Mouse (Mus musculus) liver, embryonic 13.5 days (tissue): ENCODE measurements around the gene Pxdn. TPM values are rescaled to one million over a fixed set of nuclear protein-coding genes. Genes with fewer than 3 reads are reported as not detected.

ENCODE experiments used
- ATAC-seq: fragments of 200-750 bp; cut with Nextera tagmentation; 2 replicates; pipeline ENCODE4 v1.8.0; 2017; ENCODE audit warnings: low read depth, mild to moderate bottlenecking, moderate number of reproducible peaks, moderate library complexity
- DNase-seq: peaks from one replicate; pipeline ENCODE4 v3.0.0; 2022
- H3K27ac ChIP-seq: fragments of 300-500 bp; sonication (generic); 2 replicates; pipeline ENCODE4 v1.5.1; 2015; ENCODE audit warnings: moderate library complexity, mild to moderate bottlenecking, inconsistent platforms
- H3K27me3 ChIP-seq: fragments of 300-500 bp; sonication (generic); 2 replicates; pipeline ENCODE4 v1.6.1; 2015; ENCODE audit warnings: mild to moderate bottlenecking, inconsistent platforms
- H3K36me3 ChIP-seq: fragments of 300-500 bp; sonication (generic); 2 replicates; pipeline ENCODE4 v1.6.1; 2015; ENCODE audit warnings: mild to moderate bottlenecking, inconsistent platforms
- H3K4me1 ChIP-seq: fragments of 300-500 bp; sonication (generic); replicated peaks from 2 replicates; pipeline ENCODE4 v1.6.1; 2015; ENCODE audit warnings: inconsistent platforms
- H3K4me2 ChIP-seq: fragments of 300-500 bp; sonication (generic); 2 replicates; pipeline ENCODE4 v1.6.1; 2015; ENCODE audit warnings: inconsistent platforms, mild to moderate bottlenecking, moderate library complexity
- H3K4me3 ChIP-seq: fragments of 300-500 bp; sonication (generic); replicated peaks from 2 replicates; pipeline ENCODE4 v1.5.1; 2015; ENCODE audit warnings: mild to moderate bottlenecking, inconsistent platforms
- H3K9ac ChIP-seq: fragments of 300-500 bp; sonication (generic); 2 replicates; pipeline ENCODE4 v1.6.1; 2015; ENCODE audit warnings: mild to moderate bottlenecking, inconsistent platforms
- H3K9me3 ChIP-seq: fragments of 300-500 bp; sonication (generic); replicated peaks from 2 replicates; pipeline ENCODE4 v1.6.1; 2016; ENCODE audit warnings: inconsistent platforms
- WGBS: fragments of 180-500 bp; shearing (Covaris S2); methylation state at CpG from one replicate; pipeline ENCODE4 v1.1.7; 2015; ENCODE audit not compliant: insufficient replicate concordance; 5-methylcytosine and 5-hydroxymethylcytosine counted together
- polyA plus RNA-seq: library from polyadenylated mRNA; unstranded; fragments of >200 nt; fragmentation: Nextera tagmentation; extraction: Ambion mirVana; gene quantifications from 2 replicates; pipeline ENCODE4 v1.2.1, GENCODE M21; 2015

Gene Pxdn
- polyA plus RNA-seq, 1 experiment from 2014 or later, result 4.8 TPM

GRCm38 (mm10) chr12:29953999-29954398 lies 16.6 kb downstream of the Pxdn start:
- ATAC-seq, result no peak
- Histone ChIP-seq H3K4me1 (peaks cover 6% of the 10 kb centered on the region; the same call in 1 of the 2 replicates), H3K4me2 (no peak overlapping the region), H3K9me3 (no peaks in the 10 kb centered on the region), H3K27ac (no peak overlapping the region), H3K36me3 (no peaks in the 10 kb centered on the region), H3K27me3 (no peaks in the 10 kb centered on the region), H3K9ac (no peak overlapping the region), H3K4me3 (no peak overlapping the region)
- WGBS, result 65% methylated on average over 11 of the region's 11 CpGs
- DNase-seq, result no peak

GRCm38 (mm10) chr12:29954464-29954863 lies 17.1 kb downstream of the Pxdn start:
- Histone ChIP-seq H3K9ac (no peak overlapping the region), H3K4me3 (no peak overlapping the region), H3K4me1 (peaks cover 6% of the 10 kb centered on the region; the same call in 1 of the 2 replicates), H3K36me3 (no peaks in the 10 kb centered on the region), H3K4me2 (no peak overlapping the region), H3K9me3 (no peaks in the 10 kb centered on the region), H3K27ac (no peak overlapping the region), H3K27me3 (no peaks in the 10 kb centered on the region)
- WGBS, result 68% methylated on average over 3 of the region's 3 CpGs
- DNase-seq (no peak), ATAC-seq (no peak)

- Histone ChIP-seq H3K36me3 (no peaks in the 10 kb centered on the region), H3K9ac (no peak overlapping the region), H3K4me3 (no peak overlapping the region), H3K27me3 (no peaks in the 10 kb centered on the region), H3K9me3 (no peaks in the 10 kb centered on the region), H3K27ac (no peak overlapping the region), H3K4me1 (no peaks in the 10 kb centered on the region; the same call in 1 of the 2 replicates), H3K4me2 (no peak overlapping the region)
- ATAC-seq (no peak), DNase-seq (no peak)
- WGBS, result 50% methylated on average over 12 of the region's 12 CpGs
These were observed 19.6 kb downstream of the Pxdn start for GRCm38 (mm10) chr12:29956969-29957368.

GRCm38 (mm10) chr12:29958637-29959036 lies 21.2 kb downstream of the Pxdn start:
- Histone ChIP-seq H3K9ac (no peak overlapping the region), H3K27me3 (no peaks in the 10 kb centered on the region), H3K27ac (no peak overlapping the region), H3K9me3 (no peaks in the 10 kb centered on the region), H3K4me2 (no peak overlapping the region), H3K4me3 (no peak overlapping the region), H3K4me1 (no peaks in the 10 kb centered on the region), H3K36me3 (no peaks in the 10 kb centered on the region)
- no peak for ATAC-seq
- DNase-seq, result no peak
- WGBS, result 63% methylated on average over 5 of the region's 5 CpGs

GRCm38 (mm10) chr12:29961041-29961440 lies 23.6 kb downstream of the Pxdn start:
- no peak overlapping the region for H3K4me3 ChIP-seq
- H3K4me1 ChIP-seq, result no peaks in the 10 kb centered on the region
- H3K27me3 ChIP-seq, result no peaks in the 10 kb centered on the region
- H3K27ac ChIP-seq, result no peak overlapping the region
- H3K9ac ChIP-seq, result no peak overlapping the region
- ATAC-seq (no peak), DNase-seq (no peak)
- no peaks in the 10 kb centered on the region for H3K36me3 ChIP-seq
- 61% methylated on average over 1 of the region's 1 CpGs for WGBS
- no peaks in the 10 kb centered on the region for H3K9me3 ChIP-seq
- H3K4me2 ChIP-seq, result no peak overlapping the region

- H3K4me1 ChIP-seq, result no peaks in the 10 kb centered on the region
- H3K9me3 ChIP-seq, result no peaks in the 10 kb centered on the region
- DNase-seq (no peak), ATAC-seq (no peak)
- no peaks in the 10 kb centered on the region for H3K27me3 ChIP-seq
- no peak overlapping the region for H3K4me2 ChIP-seq
- no peak overlapping the region for H3K27ac ChIP-seq
- H3K4me3 ChIP-seq, result no peak overlapping the region
- no peak overlapping the region for H3K9ac ChIP-seq
- 68% methylated on average over 6 of the region's 6 CpGs for WGBS
- H3K36me3 ChIP-seq, result no peaks in the 10 kb centered on the region
These were observed 27.6 kb downstream of the Pxdn start for GRCm38 (mm10) chr12:29965016-29965415.

- no peak for DNase-seq
- Histone ChIP-seq H3K9me3 (no peaks in the 10 kb centered on the region), H3K4me2 (no peak overlapping the region), H3K4me1 (no peaks in the 10 kb centered on the region), H3K9ac (no peak overlapping the region), H3K27me3 (no peaks in the 10 kb centered on the region), H3K27ac (no peak overlapping the region), H3K36me3 (no peaks in the 10 kb centered on the region), H3K4me3 (no peak overlapping the region)
- WGBS, result 70% methylated on average over 7 of the region's 7 CpGs
- no peak for ATAC-seq
These were observed 34.5 kb downstream of the Pxdn start for GRCm38 (mm10) chr12:29971795-29972464.

- Histone ChIP-seq H3K4me2 (no peak overlapping the region), H3K9me3 (no peaks in the 10 kb centered on the region), H3K4me1 (no peaks in the 10 kb centered on the region), H3K36me3 (no peaks in the 10 kb centered on the region), H3K4me3 (no peak overlapping the region), H3K27ac (no peak overlapping the region), H3K27me3 (no peaks in the 10 kb centered on the region), H3K9ac (no peak overlapping the region)
- 67% methylated on average over 6 of the region's 6 CpGs for WGBS
- DNase-seq (no peak), ATAC-seq (no peak)
These were observed 35.1 kb downstream of the Pxdn start for GRCm38 (mm10) chr12:29972533-29972932.

- no peaks in the 10 kb centered on the region for H3K36me3 ChIP-seq
These were observed 42.7 kb downstream of the Pxdn start for GRCm38 (mm10) chr12:29980076-29980475.

GRCm38 (mm10) chr12:29981722-29982293 lies 44.4 kb downstream of the Pxdn start:
- WGBS, result 66% methylated on average over 7 of the region's 7 CpGs

More at GRCm38 (mm10) chr12:29980076-29980475, 42.7 kb downstream of the Pxdn start:
- Histone ChIP-seq H3K9me3 (no peaks in the 10 kb centered on the region), H3K27me3 (no peaks in the 10 kb centered on the region), H3K9ac (no peak overlapping the region), H3K27ac (no peak overlapping the region), H3K4me1 (no peaks in the 10 kb centered on the region), H3K4me3 (no peak overlapping the region), H3K4me2 (no peak overlapping the region)
- no peak for DNase-seq
- WGBS, result 70% methylated on average over 8 of the region's 8 CpGs
- no peak for ATAC-seq

GRCm38 (mm10) chr12:29983190-29983589 lies 45.8 kb downstream of the Pxdn start:
- DNase-seq, result no peak
- Histone ChIP-seq H3K36me3 (no peaks in the 10 kb centered on the region), H3K4me2 (no peak overlapping the region), H3K27me3 (no peaks in the 10 kb centered on the region), H3K9ac (no peak overlapping the region), H3K4me1 (no peaks in the 10 kb centered on the region), H3K4me3 (no peak overlapping the region), H3K9me3 (no peaks in the 10 kb centered on the region), H3K27ac (no peak overlapping the region)
- no peak for ATAC-seq
- 86% methylated on average over 9 of the region's 9 CpGs for WGBS

More at GRCm38 (mm10) chr12:29981722-29982293, 44.4 kb downstream of the Pxdn start:
- no peak overlapping the region for H3K9ac ChIP-seq
- H3K27me3 ChIP-seq, result no peaks in the 10 kb centered on the region
- no peak overlapping the region for H3K4me2 ChIP-seq
- no peak overlapping the region for H3K27ac ChIP-seq
- ATAC-seq (no peak), DNase-seq (no peak)
- H3K4me3 ChIP-seq, result no peak overlapping the region
- no peaks in the 10 kb centered on the region for H3K9me3 ChIP-seq
- no peaks in the 10 kb centered on the region for H3K4me1 ChIP-seq
- no peaks in the 10 kb centered on the region for H3K36me3 ChIP-seq

- H3K4me3 ChIP-seq, result no peak overlapping the region
- no peaks in the 10 kb centered on the region for H3K9me3 ChIP-seq
- no peaks in the 10 kb centered on the region for H3K4me1 ChIP-seq
- DNase-seq, result no peak
- WGBS, result 72% methylated on average over 6 of the region's 6 CpGs
- no peak for ATAC-seq
- no peaks in the 10 kb centered on the region for H3K27me3 ChIP-seq
- H3K9ac ChIP-seq, result no peak overlapping the region
- H3K4me2 ChIP-seq, result no peak overlapping the region
- no peak overlapping the region for H3K27ac ChIP-seq
- no peaks in the 10 kb centered on the region for H3K36me3 ChIP-seq
These were observed 47.7 kb downstream of the Pxdn start for GRCm38 (mm10) chr12:29985126-29985525.
